Mouse (Mus musculus): ENCODE results near the gene Sirt2. TPM values are rescaled to one million over a fixed set of nuclear protein-coding genes. Genes with fewer than 3 reads are reported as not detected.

The Sirt2 gene
- 10 to 100 TPM; 60.4 to 69.7 TPM for total RNA-seq (2023)

GRCm38 (mm10) chr7:28766173-28766879, at the start of gene Sirt2:
Gene Sirt2, plus strand, starts transcription at chr7:28766735.

GRCm38 (mm10) chr7:28741709-28742438, 24.7 kb upstream of the Sirt2 start, which contains the start of the genes Mrps12 and Sars2:
Gene Mrps12, minus strand, starts transcription at chr7:28741820.
Gene Sars2, plus strand, starts transcription at chr7:28741992.

GRCm38 (mm10) chr7:28756079-28756478, 10.5 kb upstream of the Sirt2 start, which contains the start of gene Ccer2:
Gene Ccer2, plus strand, starts transcription at chr7:28756174.

GRCm38 (mm10) chr7:28767462-28767965, 979 bp downstream of the Sirt2 start, which contains the start of gene Nfkbib:
Gene Nfkbib, minus strand, starts transcription at chr7:28767512.

GRCm38 (mm10) chr7:28788307-28789195, 22.0 kb downstream of the Sirt2 start, which contains the start of gene Rinl:
Gene Rinl, plus strand, starts transcription at chr7:28788969.

GRCm38 (mm10) chr7:28808221-28808941, 41.8 kb downstream of the Sirt2 start, which contains the start of gene Hnrnpl:
Gene Hnrnpl, plus strand, starts transcription at chr7:28808541.

GRCm38 (mm10) chr7:28824941-28825685, 58.6 kb downstream of the Sirt2 start, which contains the start of gene Ech1:
Gene Ech1, plus strand, starts transcription at chr7:28825217.

GRCm38 (mm10) chr7:28833723-28834347, 67.3 kb downstream of the Sirt2 start, which contains the start of gene Lgals4:
Gene Lgals4, plus strand, starts transcription at chr7:28833854.

Other genes with a start within 250 kb of the Sirt2 start
- gene Ifnl3, start 243.9 kb upstream of the Sirt2 start, total RNA-seq (2023) = not detected
- not detected for gene Sycn, start 225.8 kb upstream of the Sirt2 start, total RNA-seq (2023)
- not detected for gene Nccrp1, start 219.5 kb upstream of the Sirt2 start, total RNA-seq (2023)
- 10 to 100 TPM; 43.9 to 46.4 TPM for gene Samd4b, start 168.6 kb upstream of the Sirt2 start, total RNA-seq (2023)
- 10 to 100 TPM in 1 of 2 experiments, 1 to 10 TPM in 1; 8.4 to 10.2 TPM for gene Pak4, start 168.6 kb upstream of the Sirt2 start, total RNA-seq (2023)
- not detected for gene Acp7, start 135.4 kb upstream of the Sirt2 start, total RNA-seq (2023)
- 1 to 10 TPM; 2.2 to 6.5 TPM for gene Fbxo27, start 73.9 kb upstream of the Sirt2 start, total RNA-seq (2023)
- 10 to 100 TPM; 28.1 to 30.8 TPM for gene Fbxo17, start 49.9 kb upstream of the Sirt2 start, total RNA-seq (2023)
- 10 to 100 TPM; 19.9 to 31.8 TPM for gene Mrps12, start 24.9 kb upstream of the Sirt2 start, total RNA-seq (2023)
- gene Sars2, start 24.7 kb upstream of the Sirt2 start, total RNA-seq (2023) = 10 to 100 TPM; 16.8 to 22.5 TPM
- under 1 TPM in 1 of 2 experiments, not detected in 1; 0.56 TPM for gene Ccer2, start 10.6 kb upstream of the Sirt2 start, total RNA-seq (2023)
- gene Nfkbib, start 777 bp downstream of the Sirt2 start, total RNA-seq (2023) = 10 to 100 TPM; 64.6 to 71.2 TPM
- gene Rinl, start 22.2 kb downstream of the Sirt2 start, total RNA-seq (2023) = 100 to 1,000 TPM; 166 to 180 TPM
- 100 to 1,000 TPM; 583 to 612 TPM for gene Hnrnpl, start 41.8 kb downstream of the Sirt2 start, total RNA-seq (2023)
- 10 to 100 TPM; 62.2 to 67.9 TPM for gene Ech1, start 58.5 kb downstream of the Sirt2 start, total RNA-seq (2023)
- gene Lgals4, start 67.1 kb downstream of the Sirt2 start, total RNA-seq (2023) = 10 to 100 TPM; 14.9 to 16.6 TPM
- gene Lgals7, start 97.1 kb downstream of the Sirt2 start, total RNA-seq (2023) = not detected
- gene Capn12, start 114.7 kb downstream of the Sirt2 start, total RNA-seq (2023) = not detected
- 100 to 1,000 TPM; 149 to 152 TPM for gene Actn4, start 195.6 kb downstream of the Sirt2 start, total RNA-seq (2023)
- 100 to 1,000 TPM; 313 to 319 TPM for gene Eif3k, start 215.1 kb downstream of the Sirt2 start, total RNA-seq (2023)
- gene Map4k1, start 215.3 kb downstream of the Sirt2 start, total RNA-seq (2023) = 10 to 100 TPM; 95.0 to 97.3 TPM

Data from T-cell, adult 66 days (primary cell).